Mouse (Mus musculus): ENCODE results near the gene Dpagt1. TPM values are rescaled to one million over a fixed set of nuclear protein-coding genes. Genes with fewer than 3 reads are reported as not detected.
"Not testable (repeated sequence)": the region's sequence is repeated elsewhere in the genome, so short reads cannot be mapped to it uniquely, and the experiment has no call there.

Gene Dpagt1
- polyA plus RNA-seq, 1 experiment, result 23.6 TPM

DNA sequence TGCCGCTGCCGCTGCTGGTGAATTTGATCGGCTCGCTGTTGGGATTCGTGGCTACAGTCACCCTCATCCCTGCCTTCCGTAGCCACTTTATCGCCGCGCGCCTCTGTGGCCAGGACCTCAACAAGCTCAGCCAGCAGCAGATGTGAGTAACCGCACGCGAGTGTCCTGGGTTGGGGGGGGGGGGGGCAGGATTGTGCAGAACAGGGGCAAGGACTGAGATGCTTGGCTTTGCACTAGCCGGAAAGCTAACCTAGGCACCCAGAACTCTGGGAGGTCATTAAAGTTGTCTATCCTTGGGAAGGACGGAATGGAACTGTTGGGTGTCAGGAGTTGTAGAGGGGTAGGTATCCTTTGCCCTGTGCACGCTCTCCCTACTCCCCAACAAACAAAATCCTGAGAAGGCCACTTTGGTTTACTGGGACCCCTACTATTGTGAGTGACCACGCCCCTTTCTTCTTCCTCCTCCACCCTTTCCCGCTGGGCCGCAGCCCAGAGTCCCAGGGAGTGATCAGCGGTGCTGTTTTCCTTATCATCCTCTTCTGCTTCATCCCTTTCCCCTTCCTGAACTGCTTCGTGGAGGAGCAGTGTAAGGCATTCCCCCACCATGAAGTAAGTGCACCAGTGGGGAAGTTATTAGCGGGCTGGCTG is 1.4 kb downstream of the Dpagt1 start:
- Histone ChIP-seq H3K27ac (ENCODE audit: insufficient read depth, low read length) (peak overlapping the region; percentile 47), H3K4me3 (replicated peaks; ENCODE audit: insufficient read depth, low read depth, low read length) (peak overlapping the region; percentile 70), H3K4me1 (ENCODE audit: control insufficient read depth, insufficient read depth, low read length) (0 out of 2 replicates have a peak, but pooled peaks cover 3% of the 10 kb centered on the region), H3K27me3 (ENCODE audit: control insufficient read depth, insufficient read depth, low read length) (no peaks in the 10 kb centered on the region)
- 2% methylated on average over 22 of the region's 22 CpGs for WGBS
- no peak for DNase-seq
- TF ChIP-seq CTCF (IDR thresholded peaks at IDR 0.05; ENCODE audit: borderline replicate concordance, insufficient read depth, low read depth, low read length) (no peak), POLR2A (IDR thresholded peaks at IDR 0.05; ENCODE audit: borderline replicate concordance, insufficient read depth, low read length) (no peak)

DNA sequence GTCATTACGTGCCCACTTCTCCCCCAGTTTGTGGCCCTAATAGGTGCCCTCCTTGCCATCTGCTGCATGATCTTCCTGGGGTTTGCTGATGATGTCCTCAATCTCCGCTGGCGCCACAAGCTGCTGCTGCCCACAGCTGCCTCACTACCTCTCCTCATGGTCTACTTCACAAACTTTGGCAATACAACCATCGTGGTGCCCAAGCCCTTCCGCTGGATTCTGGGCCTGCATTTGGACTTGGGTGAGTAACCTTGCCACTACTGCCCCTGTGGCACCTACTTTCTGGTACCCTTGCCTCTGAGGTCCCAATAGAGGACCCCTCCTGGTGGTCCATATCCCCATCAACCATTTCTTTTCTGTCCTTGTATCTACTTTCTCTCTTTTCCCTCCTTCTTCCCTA is 2.1 kb downstream of the Dpagt1 start:
- 0 out of 2 replicates have a peak, but pooled peaks cover 3% of the 10 kb centered on the region for H3K4me1 ChIP-seq (ENCODE audit: control insufficient read depth, insufficient read depth, low read length)
- 55% methylated on average over 5 of the region's 5 CpGs for WGBS
- no peak for TF ChIP-seq POLR2A (IDR thresholded peaks at IDR 0.05; ENCODE audit: borderline replicate concordance, insufficient read depth, low read length)
- no peak for TF ChIP-seq CTCF (IDR thresholded peaks at IDR 0.05; ENCODE audit: borderline replicate concordance, insufficient read depth, low read depth, low read length)
- no peak overlapping the region for H3K4me3 ChIP-seq (replicated peaks; ENCODE audit: insufficient read depth, low read depth, low read length)
- DNase-seq, result no peak
- no peaks in the 10 kb centered on the region for H3K27me3 ChIP-seq (ENCODE audit: control insufficient read depth, insufficient read depth, low read length)
- no peak overlapping the region for H3K27ac ChIP-seq (ENCODE audit: insufficient read depth, low read length)

DNA sequence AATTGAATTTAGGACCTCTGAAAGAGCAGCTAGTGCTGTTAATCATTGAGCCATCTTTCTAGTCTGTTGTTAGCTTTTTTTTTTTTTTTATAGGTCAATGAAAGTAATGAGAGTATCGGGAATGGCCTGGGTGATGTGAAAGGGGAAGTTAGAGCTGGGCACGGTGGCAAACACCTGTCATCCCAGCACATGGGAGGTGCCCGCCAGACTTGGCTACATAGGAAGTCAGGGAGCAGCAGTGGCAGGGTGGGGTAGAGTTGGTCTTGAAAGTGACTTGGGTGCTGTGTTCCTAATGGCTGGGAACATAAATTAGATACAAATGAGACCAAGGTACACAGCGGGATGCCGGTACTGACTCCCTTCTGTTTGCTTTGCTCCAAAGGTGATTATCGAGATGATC is 4.9 kb downstream of the Dpagt1 start:
- no peak for TF ChIP-seq CTCF (IDR thresholded peaks at IDR 0.05; ENCODE audit: borderline replicate concordance, insufficient read depth, low read depth, low read length)
- 89% methylated on average over 6 of the region's 6 CpGs for WGBS

DNA sequence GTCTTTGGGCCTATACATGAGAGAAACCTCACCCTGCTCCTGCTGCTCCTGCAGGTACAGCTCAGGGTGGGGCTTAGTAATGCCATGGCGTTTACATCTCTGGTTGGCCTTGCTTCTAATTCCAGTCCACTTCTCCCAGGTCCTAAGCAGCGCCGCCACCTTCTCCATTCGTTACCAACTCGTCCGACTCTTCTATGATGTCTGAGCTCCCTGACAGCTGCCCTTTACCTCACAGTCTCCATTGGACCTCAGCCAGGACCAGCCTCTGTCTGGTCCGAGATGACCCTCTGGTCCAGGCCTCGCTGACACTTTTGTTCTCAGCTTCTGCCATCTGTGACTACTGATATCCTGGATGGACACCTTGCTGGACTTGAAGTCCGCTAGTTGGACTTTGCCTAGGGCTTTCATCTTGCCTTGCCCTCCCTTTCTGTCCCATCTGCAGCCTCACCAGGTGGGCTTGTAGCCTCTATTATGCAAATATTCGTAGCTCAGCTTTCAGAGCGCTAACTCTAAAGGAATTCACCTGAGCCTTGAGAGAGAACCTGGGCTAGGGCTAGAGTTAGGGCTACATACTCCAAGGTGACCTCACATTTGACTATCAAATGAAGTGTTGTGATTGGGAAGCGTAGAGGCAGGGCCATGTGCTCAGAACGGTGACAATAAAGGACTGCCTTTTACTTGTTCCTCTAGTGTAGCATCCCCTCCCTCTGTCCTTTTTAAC is 7.3 kb downstream of the Dpagt1 start:
- H3K4me3 ChIP-seq (replicated peaks; ENCODE audit: insufficient read depth, low read depth, low read length), result no peak overlapping the region
- TF ChIP-seq CTCF (IDR thresholded peaks at IDR 0.05; ENCODE audit: borderline replicate concordance, insufficient read depth, low read depth, low read length) (no peak), POLR2A (IDR thresholded peaks at IDR 0.05; ENCODE audit: borderline replicate concordance, insufficient read depth, low read length) (no peak)
- peaks cover 7% of the 10 kb centered on the region; the same call in 1 of the 2 replicates for H3K4me1 ChIP-seq (ENCODE audit: control insufficient read depth, insufficient read depth, low read length)
- H3K27ac ChIP-seq (ENCODE audit: insufficient read depth, low read length), result no peak overlapping the region
- no peaks in the 10 kb centered on the region for H3K27me3 ChIP-seq (ENCODE audit: control insufficient read depth, insufficient read depth, low read length)
- DNase-seq, result no peak
- WGBS, result 81% methylated on average over 13 of the region's 13 CpGs

More for the DNA sequence above, 4.9 kb downstream of the Dpagt1 start:
- Histone ChIP-seq H3K27ac (ENCODE audit: insufficient read depth, low read length) (no peak overlapping the region), H3K4me3 (replicated peaks; ENCODE audit: insufficient read depth, low read depth, low read length) (no peak overlapping the region), H3K27me3 (ENCODE audit: control insufficient read depth, insufficient read depth, low read length) (no peaks in the 10 kb centered on the region), H3K4me1 (ENCODE audit: control insufficient read depth, insufficient read depth, low read length) (0 out of 2 replicates have a peak, but pooled peaks cover 3% of the 10 kb centered on the region)
- DNase-seq, result no peak

DNA sequence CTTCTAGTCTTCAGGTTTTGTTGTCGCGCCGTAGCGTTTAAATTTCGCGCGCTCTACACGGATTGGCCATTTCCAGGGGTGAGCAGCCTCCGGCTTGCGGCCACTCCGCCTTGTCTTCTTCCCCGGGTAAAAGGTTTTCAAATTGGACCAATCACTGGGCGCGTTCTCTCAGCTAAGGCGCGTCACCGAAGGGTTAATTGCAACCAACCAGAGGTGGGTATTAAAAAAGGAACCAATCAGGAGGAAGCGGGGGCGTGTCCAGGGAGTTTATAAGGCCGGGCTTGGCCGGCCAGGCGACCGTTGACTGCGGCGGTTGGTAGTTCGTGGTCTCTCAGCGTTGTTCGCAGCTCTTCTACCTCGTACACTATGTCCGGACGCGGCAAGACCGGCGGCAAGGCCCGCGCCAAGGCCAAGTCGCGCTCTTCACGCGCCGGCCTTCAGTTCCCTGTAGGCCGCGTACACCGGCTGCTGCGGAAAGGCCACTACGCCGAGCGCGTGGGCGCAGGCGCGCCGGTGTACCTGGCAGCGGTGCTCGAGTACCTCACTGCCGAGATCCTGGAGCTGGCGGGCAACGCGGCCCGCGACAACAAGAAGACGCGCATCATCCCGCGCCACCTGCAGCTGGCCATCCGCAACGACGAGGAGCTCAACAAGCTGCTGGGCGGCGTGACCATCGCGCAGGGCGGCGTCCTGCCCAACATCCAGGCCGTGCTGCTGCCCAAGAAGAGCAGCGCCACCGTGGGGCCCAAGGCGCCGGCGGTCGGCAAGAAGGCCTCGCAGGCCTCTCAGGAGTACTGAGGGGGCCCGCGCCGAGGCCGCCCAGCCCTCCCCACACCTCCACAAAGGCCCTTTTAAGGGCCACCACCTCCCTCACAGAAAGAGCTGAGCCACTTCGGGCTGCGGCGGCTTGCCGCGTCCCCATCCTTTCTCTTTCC is 8.8 kb downstream of the Dpagt1 start, which contains the start of gene H2afx:
H2afx (plus strand) TSS at position 299 of the 935 bp plus-strand sequence.
- no peaks in the 10 kb centered on the region for H3K27me3 ChIP-seq (ENCODE audit: control insufficient read depth, insufficient read depth, low read length)

DNA sequence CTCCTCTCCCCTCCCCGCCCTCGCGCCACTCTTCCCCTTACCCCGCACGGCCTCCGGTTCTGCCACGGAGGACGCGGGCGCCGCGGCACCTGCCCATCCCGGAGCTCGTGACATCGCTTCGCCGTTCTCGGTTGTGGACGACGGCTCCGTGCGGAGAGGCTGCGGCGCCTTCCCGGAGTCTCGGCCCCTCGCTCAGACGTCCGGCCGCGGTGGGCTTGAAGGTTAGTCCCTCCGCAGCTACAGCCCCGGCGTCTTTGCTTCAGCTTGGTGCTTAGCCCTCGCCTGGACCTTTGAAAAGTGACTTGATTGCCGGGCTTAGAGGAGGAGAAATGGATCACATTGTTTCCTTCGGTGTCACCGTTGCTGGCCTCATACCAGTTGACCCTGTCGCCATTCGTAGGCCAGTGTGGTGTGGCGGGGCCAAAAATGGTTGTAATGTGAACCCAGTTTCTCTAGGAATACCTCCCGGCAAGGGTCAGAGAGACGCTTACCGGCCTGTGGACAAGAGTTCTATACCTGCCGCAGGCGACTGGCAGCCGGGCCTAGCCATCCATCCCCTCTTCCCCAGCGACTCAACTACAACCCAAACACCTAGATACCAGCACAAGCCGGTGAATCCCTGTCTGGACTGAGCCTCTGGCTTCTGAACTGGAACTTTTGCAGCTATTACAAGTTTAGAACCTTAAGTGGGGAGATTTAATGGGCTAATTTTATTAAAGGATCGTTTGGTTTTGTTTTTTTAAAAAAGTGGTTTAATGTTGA is 9.7 kb downstream of the Dpagt1 start:
- no peaks in the 10 kb centered on the region for H3K27me3 ChIP-seq (ENCODE audit: control insufficient read depth, insufficient read depth, low read length)
- DNase-seq, result peak in 1 of 2 experiments; percentile 39
- WGBS, result under 1% methylated on average over 50 of the region's 50 CpGs
- peaks cover 7% of the 10 kb centered on the region; the same call in 1 of the 2 replicates for H3K4me1 ChIP-seq (ENCODE audit: control insufficient read depth, insufficient read depth, low read length)
- TF ChIP-seq CTCF (IDR thresholded peaks at IDR 0.05; ENCODE audit: borderline replicate concordance, insufficient read depth, low read depth, low read length), result no peak
- H3K4me3 ChIP-seq (replicated peaks; ENCODE audit: insufficient read depth, low read depth, low read length), result peak overlapping the region; percentile 79
- peak overlapping the region; percentile 72 for H3K27ac ChIP-seq (ENCODE audit: insufficient read depth, low read length)

More for the DNA sequence above, 8.8 kb downstream of the Dpagt1 start, which contains the start of gene H2afx:
- WGBS, result under 1% methylated on average over 91 of the region's 91 CpGs
- DNase-seq, result peak; percentile 98 to 100
- peak within 1 kb of the TSS; percentile 79 for H3K4me3 ChIP-seq (replicated peaks; ENCODE audit: insufficient read depth, low read depth, low read length)
- H3K4me1 ChIP-seq (ENCODE audit: control insufficient read depth, insufficient read depth, low read length), result peaks cover 7% of the 10 kb centered on the region; the same call in 1 of the 2 replicates
- H3K27ac ChIP-seq (ENCODE audit: insufficient read depth, low read length), result peak within 1 kb of the TSS; percentile 72
- TF ChIP-seq POLR2A (IDR thresholded peaks at IDR 0.05; ENCODE audit: borderline replicate concordance, insufficient read depth, low read length) (peak; percentile 100), CTCF (IDR thresholded peaks at IDR 0.05; ENCODE audit: borderline replicate concordance, insufficient read depth, low read depth, low read length) (peak; percentile 27; the same call in 1 of the 2 replicates)

DNA sequence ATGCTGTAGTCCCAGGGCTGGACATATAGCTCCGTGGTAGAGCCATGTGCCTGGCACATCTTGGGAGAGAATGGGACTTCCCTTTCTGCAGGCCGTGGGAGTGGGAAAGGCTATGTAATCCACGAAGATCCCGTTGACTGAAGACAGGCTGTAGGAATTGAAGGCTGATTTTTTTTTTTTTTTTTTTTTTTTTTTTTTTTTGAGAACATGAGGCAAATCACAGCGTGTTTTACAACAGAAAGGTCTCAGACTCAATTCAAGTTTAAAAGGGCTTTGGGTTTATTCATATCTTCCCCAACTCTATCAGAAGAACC is 10.2 kb downstream of the Dpagt1 start:
- H3K27me3 ChIP-seq (ENCODE audit: control insufficient read depth, insufficient read depth, low read length), result no peaks in the 10 kb centered on the region
- WGBS, result 4% methylated on average over 5 of the region's 5 CpGs
- TF ChIP-seq POLR2A (IDR thresholded peaks at IDR 0.05; ENCODE audit: borderline replicate concordance, insufficient read depth, low read length), result no peak
- no peak for TF ChIP-seq CTCF (IDR thresholded peaks at IDR 0.05; ENCODE audit: borderline replicate concordance, insufficient read depth, low read depth, low read length)
- peak overlapping the region; percentile 79 for H3K4me3 ChIP-seq (replicated peaks; ENCODE audit: insufficient read depth, low read depth, low read length)
- peaks cover 7% of the 10 kb centered on the region; the same call in 1 of the 2 replicates for H3K4me1 ChIP-seq (ENCODE audit: control insufficient read depth, insufficient read depth, low read length)
- no peak overlapping the region for H3K27ac ChIP-seq (ENCODE audit: insufficient read depth, low read length)
- DNase-seq, result no peak

DNA sequence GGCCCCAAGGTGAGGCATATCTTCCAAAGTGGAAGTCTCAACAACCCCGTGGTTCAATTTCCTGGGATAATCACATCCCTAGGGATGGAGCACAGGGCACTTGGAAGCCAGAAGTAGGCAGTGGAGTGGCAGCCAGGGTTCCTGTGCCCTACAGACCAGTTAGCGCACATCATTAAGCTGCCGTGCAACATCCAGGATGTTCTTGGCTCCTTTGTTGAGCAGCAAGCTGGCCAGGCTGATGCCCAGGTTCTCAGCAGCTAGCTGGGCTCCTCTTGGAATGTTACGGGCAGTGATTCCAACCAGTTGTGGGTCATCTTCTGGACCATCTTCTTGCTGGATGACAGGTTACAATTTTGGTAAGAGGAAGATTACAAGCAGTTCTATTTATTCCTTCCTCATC is 10.7 kb downstream of the Dpagt1 start:
- H3K27ac ChIP-seq (ENCODE audit: insufficient read depth, low read length); H3K4me3 ChIP-seq (replicated peaks; ENCODE audit: insufficient read depth, low read depth, low read length); H3K4me1 ChIP-seq (ENCODE audit: control insufficient read depth, insufficient read depth, low read length); H3K27me3 ChIP-seq (ENCODE audit: control insufficient read depth, insufficient read depth, low read length); DNase-seq: not testable (repeated sequence)
- WGBS, result 16% methylated on average over 4 of the region's 4 CpGs
